Mouse (Mus musculus) lung, postnatal 14 days (tissue): ENCODE measurements at regions not wholly inside any gene's neighbourhood (a gene's known extent, or its start where the extent isn't known, plus 50 kb on each side); places are given as distances from the start of the nearest gene placed in this dataset.

Source experiments
- DNase-seq: peaks from one replicate; pipeline ENCODE4 v3.0.0; 2021

GRCm38 (mm10) chr8:109012655-109013054 is 481.2 kb upstream of the Pmfbp1 start:
- DNase-seq: no peak

- no peak for DNase-seq
Measured at GRCm38 (mm10) chr8:109013577-109013976, 480.2 kb upstream of the Pmfbp1 start.

GRCm38 (mm10) chr8:109014746-109015145 is 479.1 kb upstream of the Pmfbp1 start:
- peak; percentile 51 for DNase-seq

- no peak for DNase-seq
Measured at GRCm38 (mm10) chr8:109019565-109019964, 474.3 kb upstream of the Pmfbp1 start.

GRCm38 (mm10) chr8:109020102-109020501 is 473.7 kb upstream of the Pmfbp1 start:
- no peak for DNase-seq

- DNase-seq: no peak
Measured at GRCm38 (mm10) chr8:109027923-109028322, 465.9 kb upstream of the Pmfbp1 start.

GRCm38 (mm10) chr8:109053608-109054007 is 440.2 kb upstream of the Pmfbp1 start:
- DNase-seq: no peak

GRCm38 (mm10) chr8:109059152-109059551 is 434.7 kb upstream of the Pmfbp1 start:
- DNase-seq: no peak

- no peak for DNase-seq
Measured at GRCm38 (mm10) chr8:109062376-109062775, 431.5 kb upstream of the Pmfbp1 start.

GRCm38 (mm10) chr8:109073715-109074114 is 420.1 kb upstream of the Pmfbp1 start:
- no peak for DNase-seq

- peak; percentile 32 for DNase-seq
Measured at GRCm38 (mm10) chr8:109075006-109075405, 418.8 kb upstream of the Pmfbp1 start.

GRCm38 (mm10) chr8:109079223-109079622 is 414.6 kb upstream of the Pmfbp1 start:
- DNase-seq: no peak

GRCm38 (mm10) chr8:109081295-109081694 is 412.5 kb upstream of the Pmfbp1 start:
- peak; percentile 47 for DNase-seq

GRCm38 (mm10) chr8:109085134-109085533 is 408.7 kb upstream of the Pmfbp1 start:
- no peak for DNase-seq

- no peak for DNase-seq
Measured at GRCm38 (mm10) chr8:109087781-109088180, 406.0 kb upstream of the Pmfbp1 start.

GRCm38 (mm10) chr8:109099671-109100070 is 394.2 kb upstream of the Pmfbp1 start:
- DNase-seq: no peak

- no peak for DNase-seq
Measured at GRCm38 (mm10) chr8:109101416-109101815, 392.4 kb upstream of the Pmfbp1 start.

GRCm38 (mm10) chr8:109104798-109105326 is 389.0 kb upstream of the Pmfbp1 start:
- DNase-seq: no peak

- DNase-seq: no peak
Measured at GRCm38 (mm10) chr8:109105693-109106092, 388.1 kb upstream of the Pmfbp1 start.

GRCm38 (mm10) chr8:109106971-109107370 is 386.9 kb upstream of the Pmfbp1 start:
- no peak for DNase-seq

- DNase-seq: peak; percentile 23
Measured at GRCm38 (mm10) chr8:109107762-109108161, 386.1 kb upstream of the Pmfbp1 start.

- no peak for DNase-seq
Measured at GRCm38 (mm10) chr8:109109390-109109789, 384.4 kb upstream of the Pmfbp1 start.

GRCm38 (mm10) chr8:109121776-109122175 is 372.1 kb upstream of the Pmfbp1 start:
- DNase-seq: no peak

- no peak for DNase-seq
Measured at GRCm38 (mm10) chr8:109142495-109143158, 351.2 kb upstream of the Pmfbp1 start.

- no peak for DNase-seq
Measured at GRCm38 (mm10) chr8:109151711-109152110, 342.1 kb upstream of the Pmfbp1 start.
